Mouse (Mus musculus) monocyte, adult 5-6 weeks (primary cell): ENCODE measurements around the gene Syvn1. TPM values are rescaled to one million over a fixed set of nuclear protein-coding genes. Genes with fewer than 3 reads are reported as not detected.

Experiments used
- ATAC-seq: fragments of 153-309, 156-312 bp; replicated peaks from 2 replicates; pipeline ENCODE4 v1.8.0; 2017; ENCODE audit warnings: mild to moderate bottlenecking; ENCODE audit not compliant: low TSS enrichment, insufficient number of reproducible peaks, severe bottlenecking, poor library complexity, low FRiP score
- total RNA-seq: library from RNA; stranded (forward); fragments of 200-1000, 200-491, 200-594 nt; gene quantifications from 3 replicates; pipeline ENCODE4 v1.2.3, GENCODE M21; 2017

The Syvn1 gene
- total RNA-seq, 1 experiment from 2014 or later: 7.7 TPM

GRCm38 (mm10) chr19:6061641-6062302 is 15.4 kb downstream of the Syvn1 start:
- 0 out of 2 replicates have a peak, but pooled peaks have one; percentile 29 for ATAC-seq

- no peak for ATAC-seq
Measured at GRCm38 (mm10) chr19:6062418-6062817, 16.0 kb downstream of the Syvn1 start.

- no peak for ATAC-seq
Measured at GRCm38 (mm10) chr19:6063081-6063480, 16.7 kb downstream of the Syvn1 start.

- no peak for ATAC-seq
Measured at GRCm38 (mm10) chr19:6066571-6066970, 20.2 kb downstream of the Syvn1 start.

GRCm38 (mm10) chr19:6067011-6067723 is 20.8 kb downstream of the Syvn1 start:
- ATAC-seq: peak; percentile 60

GRCm38 (mm10) chr19:6067724-6068415 is 21.5 kb downstream of the Syvn1 start, which contains the start of gene Tm7sf2:
TSS of gene Tm7sf2 (minus strand) at chr19:6068373.
- ATAC-seq: peak; percentile 80

- ATAC-seq: no peak
Measured at GRCm38 (mm10) chr19:6068951-6069350, 22.6 kb downstream of the Syvn1 start.

GRCm38 (mm10) chr19:6069851-6070250 is 23.5 kb downstream of the Syvn1 start:
- ATAC-seq: no peak

GRCm38 (mm10) chr19:6070571-6071250 is 24.3 kb downstream of the Syvn1 start:
- no peak for ATAC-seq

- no peak for ATAC-seq
Measured at GRCm38 (mm10) chr19:6071261-6071660, 24.9 kb downstream of the Syvn1 start.

- 0 out of 2 replicates have a peak, but pooled peaks have one; percentile 55 for ATAC-seq
Measured at GRCm38 (mm10) chr19:6073889-6074288, 27.5 kb downstream of the Syvn1 start.

- peak; percentile 92 for ATAC-seq
Measured at GRCm38 (mm10) chr19:6076564-6077393, 30.4 kb downstream of the Syvn1 start, which contains the start of gene Vps51. TSS of gene Vps51 (minus strand) at chr19:6077231.

GRCm38 (mm10) chr19:6079983-6080480 is 33.7 kb downstream of the Syvn1 start, which contains the start of gene Tmem262:
TSS of gene Tmem262 (plus strand) at chr19:6080033.
- ATAC-seq: no peak

- no peak for ATAC-seq
Measured at GRCm38 (mm10) chr19:6082156-6082555, 35.8 kb downstream of the Syvn1 start, which contains the start of gene Gm28374. TSS of gene Gm28374 (minus strand) at chr19:6082256.

- peak; percentile 96 for ATAC-seq
Measured at GRCm38 (mm10) chr19:6084478-6085248, 38.3 kb downstream of the Syvn1 start, which contains the start of the genes Zfpl1 and Cdca5. TSS of gene Zfpl1 (minus strand) at chr19:6084956. TSS of gene Cdca5 (plus strand) at chr19:6084983.

GRCm38 (mm10) chr19:6085417-6085879 is 39.1 kb downstream of the Syvn1 start:
- ATAC-seq: peak; percentile 72

- ATAC-seq: no peak
Measured at GRCm38 (mm10) chr19:6088841-6089240, 42.5 kb downstream of the Syvn1 start.
